Mouse (Mus musculus): ENCODE results near the gene Vmn1r185. TPM values are rescaled to one million over a fixed set of nuclear protein-coding genes. Genes with fewer than 3 reads are reported as not detected.
"Not testable (repeated sequence)": the region's sequence is repeated elsewhere in the genome, so short reads cannot be mapped to it uniquely, and the experiment has no call there.

Gene Vmn1r185
- not detected in 2 replicates for total RNA-seq (2014; fragmentation: Nextera tagmentation)
- total RNA-seq (2017): 0.05 and 0.06 TPM in 2 replicates
- polyA plus RNA-seq (2012): not detected in 2 replicates

GRCm38 (mm10) chr7:26618364-26618763, at the start of gene Vmn1r185:
Gene Vmn1r185 (minus strand): TSS chr7:26618464.
- H3K4me3 ChIP-seq (ENCODE audit: low read depth, low read length); DNase-seq (ENCODE audit: low spot score); H3K4me1 ChIP-seq (ENCODE audit: insufficient read depth, low read depth, low read length); H3K36me3 ChIP-seq (replicated peaks); H3K9me3 ChIP-seq (replicated peaks); H3K27me3 ChIP-seq (ENCODE audit: insufficient read depth, low read length); ATAC-seq (ENCODE audit: extremely low read depth, insufficient number of reproducible peaks, low FRiP score, poor library complexity, severe bottlenecking): not testable (repeated sequence)

- not testable (repeated sequence) for H3K27me3 ChIP-seq (ENCODE audit: insufficient read depth, low read length); H3K9me3 ChIP-seq (replicated peaks); H3K4me3 ChIP-seq (ENCODE audit: low read depth, low read length); DNase-seq (ENCODE audit: low spot score); H3K36me3 ChIP-seq (replicated peaks); ATAC-seq (ENCODE audit: extremely low read depth, insufficient number of reproducible peaks, low FRiP score, poor library complexity, severe bottlenecking); H3K4me1 ChIP-seq (ENCODE audit: insufficient read depth, low read depth, low read length)
Measured at GRCm38 (mm10) chr7:26667466-26667865, 49.2 kb upstream of the Vmn1r185 start.

DNA sequence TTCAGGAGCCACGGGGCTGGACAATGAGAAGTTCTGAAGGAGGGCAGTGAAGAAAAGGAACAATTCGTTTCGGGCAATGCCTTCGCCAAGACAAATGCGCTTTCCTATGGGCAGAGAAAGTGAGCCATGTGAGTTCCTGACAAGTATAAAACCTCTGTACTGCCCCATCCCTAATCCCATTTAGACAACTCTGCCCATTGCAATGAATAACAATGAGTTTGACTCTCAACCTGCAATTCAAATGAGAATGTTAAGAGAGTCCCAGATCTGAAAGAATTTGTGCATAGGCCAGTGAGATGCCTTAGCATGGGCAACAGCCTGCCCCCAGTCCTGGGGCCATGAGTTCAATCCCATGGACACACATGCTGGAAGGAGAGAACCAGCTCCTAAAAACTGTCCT, 47.7 kb upstream of the Vmn1r185 start:
- no peaks in the 10 kb centered on the region for H3K4me1 ChIP-seq (ENCODE audit: insufficient read depth, low read depth, low read length)
- H3K36me3 ChIP-seq (replicated peaks): no peaks in the 10 kb centered on the region
- ATAC-seq (ENCODE audit: extremely low read depth, insufficient number of reproducible peaks, low FRiP score, poor library complexity, severe bottlenecking) (no peak), DNase-seq (ENCODE audit: low spot score) (no peak)
- H3K9me3 ChIP-seq (replicated peaks): no peaks in the 10 kb centered on the region
- no peaks in the 10 kb centered on the region for H3K27me3 ChIP-seq (ENCODE audit: insufficient read depth, low read length)
- H3K4me3 ChIP-seq (ENCODE audit: low read depth, low read length): no peak overlapping the region
- TF ChIP-seq TAL1 (conservative IDR thresholded peaks at IDR 0.05; ENCODE audit: low read depth, low read length) (no peak), GATA2 (IDR thresholded peaks at IDR 0.05; ENCODE audit: borderline replicate concordance, low read depth, low read length) (no peak), GATA1 (IDR thresholded peaks at IDR 0.05; ENCODE audit: borderline replicate concordance, low read length) (no peak), POLR2AphosphoS5 (IDR thresholded peaks at IDR 0.05; ENCODE audit: insufficient replicate concordance, low read depth, low read length) (no peak), CTCF (IDR thresholded peaks at IDR 0.05; ENCODE audit: low read depth, low read length) (no peak)

DNA sequence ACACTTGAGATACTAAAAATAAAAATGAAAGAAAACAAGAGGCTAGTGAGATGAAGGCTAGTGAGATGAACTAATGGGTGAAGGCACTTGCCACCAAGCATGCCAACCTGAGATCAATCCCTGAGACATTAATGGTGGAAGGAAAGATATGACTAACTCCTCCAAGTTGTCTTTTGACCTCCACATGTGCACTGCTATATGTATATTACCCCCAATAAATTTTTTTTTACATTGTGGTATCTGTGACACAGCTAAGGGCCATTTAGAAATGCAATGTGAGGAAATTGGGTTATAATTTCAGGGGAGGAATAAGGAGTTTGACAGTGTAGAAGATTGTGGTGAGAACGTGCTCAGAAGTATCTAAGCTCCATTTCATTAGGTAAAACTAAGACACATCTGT, 28.5 kb downstream of the Vmn1r185 start:
- H3K27me3 ChIP-seq (ENCODE audit: insufficient read depth, low read length): no peaks in the 10 kb centered on the region
- DNase-seq (ENCODE audit: low spot score) (no peak), ATAC-seq (ENCODE audit: extremely low read depth, insufficient number of reproducible peaks, low FRiP score, poor library complexity, severe bottlenecking) (no peak)
- no peak for TF ChIP-seq GATA1 (IDR thresholded peaks at IDR 0.05; ENCODE audit: borderline replicate concordance, low read length)
- TF ChIP-seq POLR2AphosphoS5 (IDR thresholded peaks at IDR 0.05; ENCODE audit: insufficient replicate concordance, low read depth, low read length): no peak
- no peak for TF ChIP-seq CTCF (IDR thresholded peaks at IDR 0.05; ENCODE audit: low read depth, low read length)
- TF ChIP-seq GATA2 (IDR thresholded peaks at IDR 0.05; ENCODE audit: borderline replicate concordance, low read depth, low read length): no peak
- TF ChIP-seq TAL1 (conservative IDR thresholded peaks at IDR 0.05; ENCODE audit: low read depth, low read length): no peak
- H3K4me3 ChIP-seq (ENCODE audit: low read depth, low read length): no peak overlapping the region
- H3K9me3 ChIP-seq (replicated peaks): no peaks in the 10 kb centered on the region
- no peaks in the 10 kb centered on the region for H3K36me3 ChIP-seq (replicated peaks)
- no peaks in the 10 kb centered on the region for H3K4me1 ChIP-seq (ENCODE audit: insufficient read depth, low read depth, low read length)

DNA sequence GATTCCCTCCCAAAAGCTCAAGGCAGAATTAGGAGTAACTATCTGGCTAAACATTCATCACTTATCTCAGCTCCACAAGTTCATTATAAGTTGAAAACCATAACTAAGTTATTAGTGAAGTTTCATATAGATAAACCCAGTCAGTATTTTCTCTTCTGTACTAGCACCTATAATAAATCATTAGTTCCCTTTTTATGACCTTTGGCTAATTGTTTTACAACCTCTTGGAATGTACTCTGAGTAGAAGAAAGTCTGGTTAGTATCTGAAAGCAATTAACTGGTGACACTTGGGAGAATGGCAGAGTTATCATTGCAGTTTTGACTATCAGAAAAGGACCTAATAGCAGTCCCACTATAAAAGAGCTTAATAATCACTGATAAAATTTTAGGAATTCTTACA, 29.2 kb downstream of the Vmn1r185 start:
- Histone ChIP-seq H3K9me3 (replicated peaks) (no peaks in the 10 kb centered on the region), H3K36me3 (replicated peaks) (no peaks in the 10 kb centered on the region), H3K4me3 (ENCODE audit: low read depth, low read length) (no peak overlapping the region), H3K27me3 (ENCODE audit: insufficient read depth, low read length) (no peaks in the 10 kb centered on the region), H3K4me1 (ENCODE audit: insufficient read depth, low read depth, low read length) (no peaks in the 10 kb centered on the region)
- DNase-seq (ENCODE audit: low spot score) (no peak), ATAC-seq (ENCODE audit: extremely low read depth, insufficient number of reproducible peaks, low FRiP score, poor library complexity, severe bottlenecking) (no peak)
- TF ChIP-seq TAL1 (conservative IDR thresholded peaks at IDR 0.05; ENCODE audit: low read depth, low read length) (no peak), CTCF (IDR thresholded peaks at IDR 0.05; ENCODE audit: low read depth, low read length) (no peak), GATA2 (IDR thresholded peaks at IDR 0.05; ENCODE audit: borderline replicate concordance, low read depth, low read length) (no peak)

Other genes starting within 250 kb of the Vmn1r185 start
- gene Nlrp9c, start 214.8 kb downstream of the Vmn1r185 start, total RNA-seq (2014; fragmentation: Nextera tagmentation): not detected in 2 replicates
- 0.35 and 0.38 TPM in 2 replicates for gene Nlrp9c, start 214.8 kb downstream of the Vmn1r185 start, total RNA-seq (2017)
- not detected in 2 replicates for gene Nlrp9c, start 214.8 kb downstream of the Vmn1r185 start, polyA plus RNA-seq (2012)
- gene Nlrp4a, start 183.4 kb downstream of the Vmn1r185 start, total RNA-seq (2014; fragmentation: Nextera tagmentation): not detected in 2 replicates
- 0.12 and 0.22 TPM in 2 replicates for gene Nlrp4a, start 183.4 kb downstream of the Vmn1r185 start, total RNA-seq (2017)
- gene Nlrp4a, start 183.4 kb downstream of the Vmn1r185 start, polyA plus RNA-seq (2012): not detected in 2 replicates
- gene Nlrp9a, start 83.4 kb downstream of the Vmn1r185 start, total RNA-seq (2014; fragmentation: Nextera tagmentation): not detected in 2 replicates
- gene Nlrp9a, start 83.4 kb downstream of the Vmn1r185 start, total RNA-seq (2017): 0.05 and 0.06 TPM in 2 replicates
- not detected in 2 replicates for gene Nlrp9a, start 83.4 kb downstream of the Vmn1r185 start, polyA plus RNA-seq (2012)
- not detected in 2 replicates for gene Cyp2b23, start 68.0 kb upstream of the Vmn1r185 start, total RNA-seq (2014; fragmentation: Nextera tagmentation)
- 0.05 TPM in 1 of 2 replicates, not detected in the other for gene Cyp2b23, start 68.0 kb upstream of the Vmn1r185 start, total RNA-seq (2017)
- gene Cyp2b23, start 68.0 kb upstream of the Vmn1r185 start, polyA plus RNA-seq (2012): not detected in 2 replicates
- not detected in 2 replicates for gene Cyp2b19, start 138.7 kb upstream of the Vmn1r185 start, total RNA-seq (2014; fragmentation: Nextera tagmentation)
- gene Cyp2b19, start 138.7 kb upstream of the Vmn1r185 start, total RNA-seq (2017): 0.06 and 0.16 TPM in 2 replicates
- gene Cyp2b19, start 138.7 kb upstream of the Vmn1r185 start, polyA plus RNA-seq (2012): not detected in 2 replicates
- not detected in 2 replicates for gene Cyp2g1, start 190.4 kb upstream of the Vmn1r185 start, total RNA-seq (2014; fragmentation: Nextera tagmentation)
- gene Cyp2g1, start 190.4 kb upstream of the Vmn1r185 start, total RNA-seq (2017): not detected in 2 replicates
- not detected in 2 replicates for gene Cyp2g1, start 190.4 kb upstream of the Vmn1r185 start, polyA plus RNA-seq (2012)
- gene Cyp2a5, start 216.8 kb upstream of the Vmn1r185 start, total RNA-seq (2014; fragmentation: Nextera tagmentation): not detected in 2 replicates
- not detected in 2 replicates for gene Cyp2a5, start 216.8 kb upstream of the Vmn1r185 start, total RNA-seq (2017)
- not detected in 2 replicates for gene Cyp2a5, start 216.8 kb upstream of the Vmn1r185 start, polyA plus RNA-seq (2012)

Data from G1E (cell line).